Mouse (Mus musculus) forebrain, postnatal 0 days (tissue): ENCODE measurements around the gene Ttf1. TPM values are rescaled to one million over a fixed set of nuclear protein-coding genes. Genes with fewer than 3 reads are reported as not detected.
A peak's percentile ranks its signal among the peaks of the same experiment; 100 is the strongest.

Experiments used
- ATAC-seq: fragments of 200-750 bp; cut with Nextera tagmentation; 2 replicates; pipeline ENCODE4 v1.8.0; 2017; ENCODE audit warnings: mild to moderate bottlenecking, moderate library complexity
- DNase-seq: peaks from one replicate; pipeline ENCODE4 v3.0.0-alpha.2; 2015
- H3K27ac ChIP-seq: fragments of 300-500 bp; sonication (generic); 2 replicates; pipeline ENCODE4 v1.5.1; 2014; ENCODE audit warnings: low read depth, mild to moderate bottlenecking, antibody characterized with exemption, low read length, moderate library complexity, mixed read lengths
- H3K27me3 ChIP-seq: fragments of 300-500 bp; sonication (generic); 2 replicates; pipeline ENCODE4 v1.6.1; 2014; ENCODE audit warnings: mild to moderate bottlenecking, low read length, mixed read lengths; ENCODE audit not compliant: insufficient read depth
- H3K36me3 ChIP-seq: fragments of 300-500 bp; sonication (generic); 2 replicates; pipeline ENCODE4 v1.6.1; 2014; ENCODE audit warnings: mild to moderate bottlenecking, moderate library complexity; ENCODE audit not compliant: insufficient read depth
- H3K4me1 ChIP-seq: fragments of 300-500 bp; sonication (generic); 2 replicates; pipeline ENCODE4 v1.6.1; 2014; ENCODE audit warnings: antibody characterized with exemption; ENCODE audit not compliant: insufficient read depth
- H3K4me2 ChIP-seq: fragments of 300-500 bp; sonication (generic); 2 replicates; pipeline ENCODE4 v1.6.1; 2014; ENCODE audit warnings: low read depth, mild to moderate bottlenecking, moderate library complexity
- H3K4me3 ChIP-seq: fragments of 300-500 bp; sonication (generic); 2 replicates; pipeline ENCODE4 v1.5.1; 2014; ENCODE audit warnings: low read depth, low read length, mixed read lengths
- H3K9ac ChIP-seq: fragments of 300-500 bp; sonication (generic); 2 replicates; pipeline ENCODE4 v1.6.1; 2014; ENCODE audit warnings: mild to moderate bottlenecking
- H3K9me3 ChIP-seq: fragments of 300-500 bp; sonication (generic); 2 replicates; pipeline ENCODE4 v1.6.1; 2016; ENCODE audit warnings: low read length
- CTCF ChIP-seq: sonication (generic); IDR thresholded peaks from 2 replicates; pipeline ENCODE4 v1.5.1; 2016; ENCODE audit warnings: antibody characterized with exemption, control low read depth, low read depth
- WGBS: fragments of 180-500 bp; shearing (Covaris S2); extraction: QIAGEN DNeasy Blood & Tissue Kit; methylation state at CpG from one replicate; pipeline ENCODE4 v1.1.7; 2014; 5-methylcytosine and 5-hydroxymethylcytosine counted together
- polyA plus RNA-seq: library from polyadenylated mRNA; unstranded; fragments of >200 nt; fragmentation: Nextera tagmentation; extraction: Ambion mirVana; gene quantifications from 2 replicates; pipeline ENCODE4 v1.2.1, GENCODE M21; 2015
- total RNA-seq: library from RNA; depleted of rRNA; stranded (reverse); fragments of >200 nt; gene quantifications from 2 replicates; pipeline ENCODE4 v1.2.3, GENCODE M21; 2014

Ttf1 gene
- total and polyA plus RNA-seq, 2 experiments from 2014 or later, result 3.4 to 72.5 TPM

DNA sequence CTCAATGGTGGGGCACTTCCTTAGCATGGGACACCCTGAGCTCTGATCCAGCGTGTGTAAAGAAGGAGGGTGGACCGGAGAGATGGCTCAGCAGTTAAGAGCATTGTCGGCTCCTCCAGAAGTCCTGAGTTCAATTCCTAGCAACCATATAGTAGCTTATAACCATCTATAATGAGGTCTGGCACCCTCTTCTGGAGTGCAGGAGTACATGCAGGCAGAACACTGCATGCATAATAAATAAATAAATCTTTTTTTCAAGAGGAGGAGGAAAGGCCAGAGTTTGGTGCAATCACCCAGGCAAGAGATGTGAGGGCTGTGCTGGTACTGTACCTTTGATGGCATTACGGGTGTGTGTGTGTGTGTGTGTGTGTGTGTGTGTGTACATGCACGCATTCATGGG, 17.9 kb upstream of the Ttf1 start:
- ATAC-seq (no peak), DNase-seq (no peak)
- 84% methylated on average over 5 of the region's 5 CpGs for WGBS
- 0 out of 2 replicates have a peak, but pooled peaks have one; percentile 23 for TF ChIP-seq CTCF
- Histone ChIP-seq H3K4me3 (no peak overlapping the region), H3K9me3 (no peaks in the 10 kb centered on the region), H3K27me3 (peaks cover 80% of the 10 kb centered on the region), H3K27ac (no peak overlapping the region), H3K36me3 (no peaks in the 10 kb centered on the region), H3K9ac (no peak overlapping the region), H3K4me1 (no peaks in the 10 kb centered on the region), H3K4me2 (no peak overlapping the region)

DNA sequence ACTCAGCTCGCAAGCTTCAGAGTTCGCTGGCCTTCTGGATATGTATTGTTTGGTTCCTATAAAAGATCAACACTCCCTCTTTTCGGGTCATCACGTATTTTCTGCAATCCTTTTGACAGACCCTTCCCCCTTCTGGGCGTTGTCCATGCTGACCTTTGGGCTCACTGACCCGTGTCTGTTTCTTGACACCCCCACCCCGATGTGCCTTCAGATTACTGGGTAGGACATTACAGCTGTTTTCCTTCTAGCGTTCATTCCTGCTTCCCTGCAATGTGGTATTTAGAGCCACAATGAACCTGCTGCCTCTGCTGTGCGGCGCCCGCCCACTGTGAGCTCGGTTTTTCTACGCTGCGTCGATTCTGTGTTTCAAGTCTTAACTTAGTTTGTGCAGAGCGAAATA, 13.9 kb upstream of the Ttf1 start:
- no peak for TF ChIP-seq CTCF
- Histone ChIP-seq H3K4me2 (peak overlapping the region; percentile 29), H3K27ac (no peak overlapping the region), H3K9ac (no peak overlapping the region), H3K9me3 (no peaks in the 10 kb centered on the region), H3K27me3 (peaks cover 52% of the 10 kb centered on the region), H3K4me3 (0 out of 2 replicates have a peak overlapping the region, but pooled peaks have one; percentile 3), H3K4me1 (no peaks in the 10 kb centered on the region), H3K36me3 (no peaks in the 10 kb centered on the region)
- 5% methylated on average over 16 of the region's 16 CpGs for WGBS
- ATAC-seq (no peak), DNase-seq (no peak)

DNA sequence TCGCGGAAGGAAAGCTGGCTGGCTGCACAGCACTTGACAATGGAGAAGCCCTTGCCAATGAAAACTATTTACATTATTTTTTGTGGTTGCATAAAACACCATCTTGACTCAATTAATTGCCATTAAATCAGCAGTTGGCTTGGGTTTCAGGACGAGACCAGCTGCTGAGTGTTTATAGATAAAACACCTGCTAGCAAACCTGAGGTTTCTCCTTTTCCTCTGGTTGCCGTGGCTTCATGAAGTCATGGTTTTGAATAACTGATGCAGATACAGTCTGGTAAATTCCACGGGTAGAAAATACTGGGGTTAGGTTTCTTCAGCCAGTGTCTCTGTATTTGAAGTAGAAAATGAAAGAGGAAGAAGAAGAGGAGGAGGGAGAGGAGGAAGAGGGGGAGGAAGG, 8.1 kb upstream of the Ttf1 start:
- H3K9me3 ChIP-seq, result no peaks in the 10 kb centered on the region
- TF ChIP-seq CTCF, result no peak
- H3K36me3 ChIP-seq, result no peaks in the 10 kb centered on the region
- ATAC-seq, result no peak
- peaks cover 25% of the 10 kb centered on the region for H3K27me3 ChIP-seq
- H3K9ac ChIP-seq, result no peak overlapping the region
- H3K4me2 ChIP-seq, result no peak overlapping the region
- no peaks in the 10 kb centered on the region for H3K4me1 ChIP-seq
- H3K4me3 ChIP-seq, result no peak overlapping the region
- WGBS, result 36% methylated on average over 5 of the region's 5 CpGs
- no peak overlapping the region for H3K27ac ChIP-seq
- no peak for DNase-seq

DNA sequence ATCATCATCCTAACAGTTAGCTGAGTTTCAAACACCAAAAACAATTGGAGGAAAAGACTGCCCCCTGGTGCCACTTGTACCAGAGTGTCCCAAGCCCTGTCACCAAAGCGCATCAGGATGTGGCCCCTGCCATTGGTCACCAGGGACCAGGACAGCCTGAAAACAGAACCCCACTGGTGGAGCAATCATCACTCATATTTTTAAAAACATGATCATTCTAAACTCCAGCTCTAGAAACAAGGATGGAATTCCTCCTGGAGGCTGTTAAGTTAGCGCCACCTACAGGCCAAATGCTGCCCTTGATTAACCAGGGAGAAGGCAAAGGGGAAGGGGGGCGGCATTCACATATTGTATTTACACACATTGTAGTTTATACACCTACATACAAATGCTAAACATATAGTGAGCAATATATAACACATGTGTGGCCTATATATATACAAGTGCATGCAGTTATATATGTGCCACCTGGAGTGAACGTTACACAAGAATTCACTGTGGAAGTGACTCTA, 7.1 kb upstream of the Ttf1 start:
- WGBS, result 31% methylated on average over 4 of the region's 4 CpGs
- Histone ChIP-seq H3K9me3 (no peaks in the 10 kb centered on the region), H3K4me3 (no peak overlapping the region), H3K27me3 (peaks cover 32% of the 10 kb centered on the region), H3K36me3 (no peaks in the 10 kb centered on the region), H3K4me2 (no peak overlapping the region), H3K4me1 (no peaks in the 10 kb centered on the region), H3K9ac (no peak overlapping the region), H3K27ac (no peak overlapping the region)
- TF ChIP-seq CTCF, result peak; percentile 83
- ATAC-seq, result peak; percentile 38; the same call in 1 of the 2 replicates
- peak; percentile 82 for DNase-seq

DNA sequence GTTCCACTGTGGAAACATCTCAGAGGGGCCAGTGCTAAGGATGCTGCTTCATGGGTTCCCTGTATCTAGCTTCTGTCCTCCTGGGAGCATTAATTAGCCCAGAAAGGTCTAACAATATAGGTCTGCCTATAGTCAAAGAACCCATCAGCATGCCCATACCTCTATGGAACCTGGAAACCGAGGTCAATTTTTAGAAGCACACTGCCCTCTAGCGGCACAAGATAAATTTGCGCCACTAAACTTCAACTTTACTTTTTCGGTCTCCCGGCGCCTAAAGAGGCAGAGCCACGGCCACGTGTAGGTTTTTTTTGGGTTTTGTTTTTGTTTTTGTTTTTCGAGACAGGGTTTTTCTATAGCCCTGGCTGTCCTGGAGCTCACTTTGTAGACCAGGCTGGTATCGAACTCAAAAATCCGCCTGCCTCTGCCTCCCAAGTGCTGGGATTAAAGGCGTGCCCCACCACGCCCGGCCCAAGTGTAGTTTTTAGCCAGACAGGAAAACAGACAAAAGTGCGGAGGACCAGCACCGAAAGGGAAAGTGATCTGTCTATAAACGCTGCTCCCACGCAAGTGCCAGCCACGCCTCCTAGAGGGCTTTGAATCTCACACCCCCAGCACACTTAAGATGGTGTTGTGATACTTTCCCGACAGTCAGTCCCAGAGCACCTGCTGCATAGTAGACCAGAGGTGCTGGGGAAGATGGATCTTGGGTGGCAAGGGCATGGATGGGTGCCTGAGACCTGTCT, 6.1 kb upstream of the Ttf1 start:
- H3K9ac ChIP-seq, result no peak overlapping the region
- peak; percentile 59; the same call in 1 of the 2 replicates for ATAC-seq

DNA sequence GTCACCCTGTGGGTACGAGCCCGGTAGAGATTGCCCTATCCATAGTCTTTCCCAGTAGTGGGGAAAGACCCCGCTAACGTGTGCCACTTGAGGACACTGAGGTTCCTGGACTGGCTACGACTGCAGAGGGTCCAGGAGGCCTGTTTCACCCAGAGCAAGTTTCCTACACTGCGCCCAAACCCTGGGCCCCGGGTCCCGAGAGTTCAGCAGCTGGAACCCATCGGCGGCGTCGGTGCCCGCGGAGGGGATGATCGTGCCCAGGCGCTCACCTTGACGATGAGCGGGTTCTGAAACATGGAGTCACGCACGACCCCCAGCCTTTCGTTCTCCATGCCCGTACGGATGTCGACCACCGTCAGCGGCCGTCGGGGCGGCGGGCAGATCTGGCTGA, 5.5 kb upstream of the Ttf1 start:
- Histone ChIP-seq H3K27ac (no peak overlapping the region), H3K9me3 (no peaks in the 10 kb centered on the region), H3K9ac (no peak overlapping the region; the same call in 1 of the 2 replicates), H3K4me3 (peak overlapping the region; percentile 55), H3K36me3 (no peaks in the 10 kb centered on the region), H3K27me3 (peaks cover 32% of the 10 kb centered on the region), H3K4me2 (peak overlapping the region; percentile 82), H3K4me1 (no peaks in the 10 kb centered on the region)
- no peak for ATAC-seq
- DNase-seq, result no peak
- 2% methylated on average over 30 of the region's 30 CpGs for WGBS
- no peak for TF ChIP-seq CTCF

More for the DNA sequence above, 6.1 kb upstream of the Ttf1 start:
- H3K4me3 ChIP-seq, result peak overlapping the region; percentile 55; the same call in 1 of the 2 replicates
- no peaks in the 10 kb centered on the region for H3K4me1 ChIP-seq
- H3K27ac ChIP-seq, result no peak overlapping the region
- no peaks in the 10 kb centered on the region for H3K9me3 ChIP-seq
- peak; percentile 85 for DNase-seq
- H3K4me2 ChIP-seq, result peak overlapping the region; percentile 82
- 3% methylated on average over 20 of the region's 20 CpGs for WGBS
- peaks cover 32% of the 10 kb centered on the region for H3K27me3 ChIP-seq
- peak; percentile 80 for TF ChIP-seq CTCF
- no peaks in the 10 kb centered on the region for H3K36me3 ChIP-seq

DNA sequence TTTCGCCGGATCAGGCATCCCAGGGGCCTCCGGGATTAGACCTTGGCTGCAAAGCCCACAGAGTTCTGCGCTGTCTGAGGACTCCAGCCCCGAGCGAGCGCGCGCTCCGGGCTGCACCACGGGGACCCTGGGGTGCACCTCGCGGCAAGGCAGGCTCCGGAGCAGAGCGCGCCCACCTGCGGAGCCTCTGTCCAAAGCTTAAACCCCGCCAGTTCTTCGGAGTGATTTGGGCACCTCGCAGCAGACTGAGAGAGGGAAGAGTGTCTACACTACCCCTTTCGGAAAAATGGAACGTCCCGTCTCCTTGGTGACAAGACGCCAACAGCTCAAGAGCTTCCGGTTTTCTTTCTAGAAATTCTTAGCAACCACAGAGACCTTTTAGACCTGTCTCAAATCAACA, 5.1 kb upstream of the Ttf1 start, which contains the start of gene Cfap77:
TSS of gene Cfap77 (minus strand) at position 76 of the 400 bp plus-strand sequence.
- DNase-seq, result peak; percentile 81
- no peak within 1 kb of the TSS for H3K27ac ChIP-seq
- no peak for TF ChIP-seq CTCF

More for the DNA sequence above, 5.1 kb upstream of the Ttf1 start, which contains the start of gene Cfap77:
- Histone ChIP-seq H3K9me3 (no peaks in the 10 kb centered on the region), H3K4me1 (no peaks in the 10 kb centered on the region), H3K9ac (peak within 1 kb of the TSS; percentile 52), H3K27me3 (peaks cover 32% of the 10 kb centered on the region), H3K36me3 (no peaks in the 10 kb centered on the region), H3K4me2 (peak within 1 kb of the TSS; percentile 82), H3K4me3 (peak within 1 kb of the TSS; percentile 55)
- ATAC-seq, result peak; percentile 71
- 3% methylated on average over 25 of the region's 25 CpGs for WGBS
